9 mouse cellular contexts compared by ENCODE assay signal in the genomic region with DNA sequence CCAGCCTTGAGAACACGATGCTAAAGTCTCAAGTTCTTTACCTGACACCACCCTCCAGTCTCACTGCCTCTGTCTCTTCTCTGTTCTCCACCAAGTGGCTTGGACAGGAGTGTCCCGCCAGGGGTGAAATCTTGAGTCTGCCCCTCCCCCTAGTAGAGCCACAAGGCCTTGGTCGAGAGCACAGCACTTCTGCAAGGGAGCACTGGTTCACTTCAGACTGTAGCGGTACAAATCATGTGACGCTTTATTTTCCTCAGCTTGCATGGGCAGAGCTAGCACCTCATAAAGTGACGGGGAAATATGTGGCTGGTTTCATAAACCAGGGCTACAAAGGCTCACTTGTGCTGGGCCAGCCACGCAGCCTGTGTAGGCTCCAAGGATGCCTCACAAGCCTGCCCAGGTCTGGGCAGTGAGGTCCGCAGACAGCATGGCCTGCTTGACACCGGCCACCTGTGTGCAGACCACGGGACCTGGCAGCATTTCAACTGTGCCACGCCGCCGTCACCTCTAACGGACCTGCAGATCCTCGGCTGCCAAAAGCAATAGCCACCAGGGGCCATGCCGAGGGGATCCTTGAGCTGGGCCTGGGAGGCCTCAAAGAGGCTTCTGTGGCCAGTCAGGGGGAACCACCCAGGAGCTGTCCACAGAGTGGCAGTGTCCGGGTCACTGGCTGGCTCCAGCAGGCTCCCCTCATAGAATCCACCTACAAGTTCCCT. TPM values are rescaled to one million over a fixed set of nuclear protein-coding genes. Genes with fewer than 3 reads are reported as not detected.
DNase-seq lines count a peak whose midpoint lies in the region; ATAC-seq and TF ChIP-seq lines count a peak whose summit lies in the region.
"Had no signal": no experiment of that assay in that cellular context is flagged by ENCODE, and none has a peak within 500 bp of the region (broad histone marks: within the 10 kb centered on the region; RNA-seq: fewer than 3 reads in every experiment).

No protein-coding gene starts in this region.

- no peaks in the 10 kb centered on the region for H3K79me2 ChIP-seq in heart, adult 2 months (replicated peaks; ENCODE audit: control insufficient read depth, insufficient read depth, low read length)

- H3K9me3 ChIP-seq in heart, embryonic 16.5 days (replicated peaks; ENCODE audit: control insufficient read depth, low read length), result no peaks in the 10 kb centered on the region
- no peaks in the 10 kb centered on the region for H3K9me3 ChIP-seq in intestine, embryonic 16.5 days (ENCODE audit: control insufficient read depth, low read length)

- no peak for TF ChIP-seq EP300 in heart, adult 2 months (IDR thresholded peaks at IDR 0.05; ENCODE audit: insufficient read depth, low read depth, low read length)

- H3K9ac ChIP-seq in heart, embryonic 16.5 days (ENCODE audit: low read length), result peak overlapping the region; percentile 25; the same call in 1 of the 2 replicates
- H3K9ac ChIP-seq in heart, adult 2 months (ENCODE audit: low read depth, low read length), result no peak overlapping the region
- peak overlapping the region; percentile 2; the same call in 1 of the 2 replicates for H3K9ac ChIP-seq in intestine, embryonic 16.5 days (ENCODE audit: low read depth, low read length)

- intact Hi-C loops in heart, adult 2 months (cut with DNase I), result loop anchor here (2.0 kb wide), 2 partner anchors 45 to 57 kb away; a partner anchor contains a TSS

- no peaks in the 10 kb centered on the region for H3K27me3 ChIP-seq in heart, embryonic 16.5 days (ENCODE audit: control insufficient read depth, insufficient read depth, low read length)
- H3K27me3 ChIP-seq in heart, adult 2 months (ENCODE audit: control insufficient read depth, insufficient read depth, low read length), result no peaks in the 10 kb centered on the region
- no peaks in the 10 kb centered on the region for H3K27me3 ChIP-seq in intestine, embryonic 16.5 days (replicated peaks; ENCODE audit: control insufficient read depth, insufficient read depth, low read length)

- peaks cover 48% of the 10 kb centered on the region for H3K4me1 ChIP-seq in heart, embryonic 16.5 days (ENCODE audit: control insufficient read depth, insufficient read depth, low read length)
- peaks cover 1% of the 10 kb centered on the region for H3K4me1 ChIP-seq in heart, adult 2 months (ENCODE audit: control insufficient read depth, insufficient read depth, low read length)
- peaks cover 46% of the 10 kb centered on the region for H3K4me1 ChIP-seq in intestine, embryonic 16.5 days (ENCODE audit: control insufficient read depth, insufficient read depth, low read length)

- H3K27ac ChIP-seq in heart, embryonic 16.5 days (ENCODE audit: low read length), result peak overlapping the region; percentile 34
- no peak overlapping the region for H3K27ac ChIP-seq in heart, adult 2 months
- H3K27ac ChIP-seq in intestine, embryonic 16.5 days (ENCODE audit: low read length), result peak overlapping the region; percentile 38
- H3K27ac ChIP-seq: macrophage had no signal

- peak; percentile 12; the same call in 1 of the 2 replicates for ATAC-seq in heart, embryonic 16.5 days (replicated peaks; ENCODE audit: extremely low read depth, insufficient read depth, low FRiP score)
- peak; percentile 41 for ATAC-seq in intestine, embryonic 16.5 days
- ATAC-seq in monocyte, adult 5-6 weeks (replicated peaks; ENCODE audit: insufficient number of reproducible peaks, low FRiP score, low TSS enrichment, poor library complexity, severe bottlenecking), result no peak

- no peak for TF ChIP-seq POLR2A in heart, adult 2 months (IDR thresholded peaks at IDR 0.05; ENCODE audit: insufficient read depth, low read depth, low read length)
- TF ChIP-seq POLR2A in brain, embryonic 14.5 days (IDR thresholded peaks at IDR 0.05; ENCODE audit: borderline replicate concordance, extremely low read depth, insufficient read depth, insufficient read length, poor library complexity, severe bottlenecking), result no peak

- H3K4me2 ChIP-seq in heart, embryonic 16.5 days (ENCODE audit: low read depth, low read length), result no peak overlapping the region
- H3K4me2 ChIP-seq in intestine, embryonic 16.5 days (ENCODE audit: low read depth, low read length), result no peak overlapping the region

- no peak for TF ChIP-seq CTCF in heart, adult 2 months (IDR thresholded peaks at IDR 0.05)
- TF ChIP-seq CTCF in brain, embryonic 14.5 days (IDR thresholded peaks at IDR 0.05; ENCODE audit: borderline replicate concordance, extremely low read depth, insufficient read depth, insufficient read length), result no peak

- 32% methylated on average over 17 of the region's 17 CpGs for WGBS in heart, embryonic 16.5 days
- 49% methylated on average over 17 of the region's 17 CpGs for WGBS in heart, adult 2 months
- WGBS in intestine, embryonic 16.5 days, result 46% methylated on average over 17 of the region's 17 CpGs

- H3K36me3 ChIP-seq in heart, embryonic 16.5 days (ENCODE audit: control insufficient read depth, insufficient read depth), result no peaks in the 10 kb centered on the region
- H3K36me3 ChIP-seq in heart, adult 2 months (ENCODE audit: control insufficient read depth, insufficient read depth, low read length), result no peaks in the 10 kb centered on the region
- no peaks in the 10 kb centered on the region for H3K36me3 ChIP-seq in intestine, embryonic 16.5 days (ENCODE audit: control insufficient read depth, insufficient read depth, low read length)

- no peak for DNase-seq in heart, adult 2 months
- peak; percentile 54 for DNase-seq in brain, embryonic 14.5 days (ENCODE audit: low read depth)
- peak; percentile 12 to 44 for DNase-seq in lung, postnatal 4 days
- DNase-seq in adrenal gland, postnatal 14 days, result no peak
- DNase-seq in layer of hippocampus, postnatal 36 days, result no peak

- H3K4me3 ChIP-seq in heart, embryonic 16.5 days (ENCODE audit: low read length), result no peak overlapping the region
- H3K4me3 ChIP-seq in heart, adult 2 months, result no peak overlapping the region
- H3K4me3 ChIP-seq in intestine, embryonic 16.5 days (ENCODE audit: low read length), result no peak overlapping the region

RNA-seq across cellular contexts. Expression of a gene that starts 56.5 kb away (rescaled TPM):
- 53.2 and 53.7 TPM in 2 replicates for polyA plus RNA-seq in heart, embryonic 16.5 days (2015; fragmentation: Nextera tagmentation; extraction: Ambion mirVana)
- 1 to 10 TPM; 4.2 to 9.1 TPM for total RNA-seq in heart, adult 2 months (2021)
- polyA plus RNA-seq in heart, adult 2 months (2012; rRNA removed), result 7.2 and 7.6 TPM in 2 replicates
- 24.8 and 28.6 TPM in 2 replicates for polyA plus RNA-seq in brain, embryonic 14.5 days (2012; rRNA removed)
- polyA plus RNA-seq in intestine, embryonic 16.5 days (2015; fragmentation: Nextera tagmentation; extraction: Ambion mirVana), result 28.7 and 34.0 TPM in 2 replicates
- 1.5 and 1.7 TPM in 2 replicates for total RNA-seq in adrenal gland, postnatal 14 days (2021)
- not detected in 3 replicates for total RNA-seq in monocyte, adult 5-6 weeks (2017)
- total RNA-seq in layer of hippocampus, postnatal 36 days (2021), result 1 to 10 TPM; 4.7 to 5.9 TPM

Comparison
In these comparisons a context has a peak if more than half of its experiments do, and no peak if none do; other contexts are left out.
1. DNase-seq: peak in brain, embryonic 14.5 days (single experiment) and lung, postnatal 4 days (2 of 2); none in heart, adult 2 months (0 of 2), adrenal gland, postnatal 14 days (single experiment) and layer of hippocampus, postnatal 36 days (0 of 2).